Mouse (Mus musculus) stomach, postnatal 0 days (tissue): Measurements from ENCODE around the gene Agtpbp1. TPM values are rescaled to one million over a fixed set of nuclear protein-coding genes. Genes with fewer than 3 reads are reported as not detected.

Experiments used
- ATAC-seq: fragments of 200-750 bp; cut with Nextera tagmentation; 2 replicates; pipeline ENCODE4 v1.8.0; 2017; ENCODE audit not compliant: low FRiP score, low TSS enrichment
- DNase-seq: peaks from one replicate; pipeline ENCODE4 v3.0.0-alpha.2; 2016; ENCODE audit warnings: low spot score
- H3K27ac ChIP-seq: fragments of 300-500 bp; sonication (generic); replicated peaks from 2 replicates; pipeline ENCODE4 v1.5.1; 2014; ENCODE audit warnings: mild to moderate bottlenecking, control low read depth
- H3K27me3 ChIP-seq: fragments of 300-500 bp; sonication (generic); 2 replicates; pipeline ENCODE4 v1.6.1; 2014; ENCODE audit warnings: low read length; ENCODE audit not compliant: control insufficient read depth, insufficient read depth
- H3K36me3 ChIP-seq: fragments of 300-500 bp; sonication (generic); 2 replicates; pipeline ENCODE4 v1.6.1; 2014; ENCODE audit warnings: low read length, mixed read lengths; ENCODE audit not compliant: control insufficient read depth, insufficient read depth
- H3K4me1 ChIP-seq: fragments of 300-500 bp; sonication (generic); replicated peaks from 2 replicates; pipeline ENCODE4 v1.6.1; 2014; ENCODE audit warnings: antibody characterized with exemption; ENCODE audit not compliant: control insufficient read depth, insufficient read depth
- H3K4me2 ChIP-seq: fragments of 300-500 bp; sonication (generic); replicated peaks from 2 replicates; pipeline ENCODE4 v1.6.1; 2014; ENCODE audit warnings: low read depth, mild to moderate bottlenecking, control low read depth, moderate library complexity
- H3K4me3 ChIP-seq: fragments of 300-500 bp; sonication (generic); 2 replicates; pipeline ENCODE4 v1.5.1; 2014; ENCODE audit warnings: low read depth, low read length, control low read depth
- H3K9ac ChIP-seq: fragments of 300-500 bp; sonication (generic); 2 replicates; pipeline ENCODE4 v1.6.1; 2014; ENCODE audit warnings: mild to moderate bottlenecking, low read length, control low read depth, mixed read lengths
- H3K9me3 ChIP-seq: fragments of 300-500 bp; sonication (generic); 2 replicates; pipeline ENCODE4 v1.6.1; 2016; ENCODE audit warnings: low read length; ENCODE audit not compliant: control insufficient read depth
- CTCF ChIP-seq: IDR thresholded peaks from 2 replicates; pipeline ENCODE4 v1.5.1; 2016; ENCODE audit warnings: antibody characterized with exemption, low read depth, mild to moderate bottlenecking, moderate library complexity
- EP300 ChIP-seq: optimal IDR thresholded peaks from 2 replicates; pipeline ENCODE3; 2016; ENCODE audit warnings: antibody characterized with exemption
- WGBS: fragments of 180-500 bp; shearing (Covaris S2); extraction: QIAGEN DNeasy Blood & Tissue Kit; methylation state at CpG from one replicate; pipeline ENCODE4 v1.1.7; 2014; 5-methylcytosine and 5-hydroxymethylcytosine counted together
- polyA plus RNA-seq: library from polyadenylated mRNA; unstranded; fragments of >200 nt; fragmentation: Nextera tagmentation; extraction: Ambion mirVana; gene quantifications from 2 replicates; pipeline ENCODE4 v1.2.1, GENCODE M21; 2015

The Agtpbp1 gene
- 10.2 and 12.4 TPM in 2 replicates for polyA plus RNA-seq

DNA sequence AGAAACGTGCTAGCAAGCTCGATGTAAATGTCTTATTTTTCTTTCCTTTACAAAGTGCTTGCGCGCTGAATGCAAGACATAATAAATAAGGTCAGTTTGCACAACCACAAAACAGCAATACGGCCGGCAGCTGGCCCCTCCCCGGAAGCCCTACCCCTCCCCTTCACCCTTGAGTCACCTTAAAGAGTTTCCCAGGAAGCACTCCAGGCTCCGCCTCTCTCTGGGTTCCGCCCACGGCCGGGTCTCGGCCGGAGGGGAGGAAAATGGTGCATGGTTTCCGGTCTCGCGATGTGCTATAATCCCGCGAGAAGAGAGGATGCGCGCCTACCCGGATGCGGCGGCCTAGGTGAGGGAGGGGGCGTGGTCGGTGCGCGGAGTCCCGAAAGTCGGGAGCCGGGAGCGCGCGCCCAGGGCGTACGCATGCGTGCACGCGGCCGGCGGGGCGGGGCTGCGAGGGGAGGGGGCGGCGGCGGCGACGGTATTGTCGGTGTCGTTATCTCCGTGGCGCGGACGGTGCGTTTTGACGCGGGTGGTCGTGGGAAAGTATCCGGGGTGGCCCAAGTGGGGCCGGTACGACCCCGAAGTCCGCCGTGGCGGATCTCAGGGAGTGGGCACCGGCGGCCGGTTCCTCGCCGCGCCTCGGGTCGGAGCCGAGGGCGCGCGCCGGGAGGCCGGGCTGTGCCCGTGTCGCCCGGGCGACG, at the start of gene Agtpbp1, which contains the start of gene Naa35:
Agtpbp1 (minus strand) TSS at position 281 of the 701 bp plus-strand sequence.
Naa35 (plus strand) TSS at position 313 of the 701 bp plus-strand sequence.
- Histone ChIP-seq H3K27ac (peak within 1 kb of the TSS; percentile 87), H3K9ac (peak within 1 kb of the TSS; percentile 77), H3K4me3 (peak within 1 kb of the TSS; percentile 77), H3K27me3 (no peaks in the 10 kb centered on the region), H3K4me2 (peak within 1 kb of the TSS; percentile 96), H3K9me3 (no peaks in the 10 kb centered on the region), H3K4me1 (0 out of 2 replicates have a peak, but pooled peaks cover 2% of the 10 kb centered on the region), H3K36me3 (no peaks in the 10 kb centered on the region)
- DNase-seq (peak; percentile 99), ATAC-seq (peak; percentile 98)
- WGBS: under 1% methylated on average over 75 of the region's 83 CpGs
- no peak for TF ChIP-seq CTCF
- peak; percentile 99 for TF ChIP-seq EP300

DNA sequence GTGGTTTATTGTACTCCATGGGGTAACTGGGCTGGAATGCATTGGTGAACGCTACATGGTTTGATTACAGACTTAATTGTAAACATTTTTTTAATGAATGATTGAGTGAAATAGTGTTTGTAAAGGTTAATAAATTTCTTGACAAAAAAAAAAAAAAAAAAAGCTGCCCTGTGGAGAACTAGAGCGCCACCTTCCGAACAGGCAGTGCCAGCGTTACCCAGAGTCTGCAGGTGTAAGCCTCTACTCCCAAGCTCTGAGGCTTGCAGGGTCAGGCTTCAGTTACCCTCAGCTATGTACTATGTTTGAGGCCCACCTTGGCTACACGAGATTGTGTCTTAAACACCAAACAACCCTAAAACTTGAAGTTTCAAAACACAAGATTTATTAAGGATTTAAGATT, 49.6 kb upstream of the Agtpbp1 start:
- WGBS: 64% methylated on average over 5 of the region's 5 CpGs

DNA sequence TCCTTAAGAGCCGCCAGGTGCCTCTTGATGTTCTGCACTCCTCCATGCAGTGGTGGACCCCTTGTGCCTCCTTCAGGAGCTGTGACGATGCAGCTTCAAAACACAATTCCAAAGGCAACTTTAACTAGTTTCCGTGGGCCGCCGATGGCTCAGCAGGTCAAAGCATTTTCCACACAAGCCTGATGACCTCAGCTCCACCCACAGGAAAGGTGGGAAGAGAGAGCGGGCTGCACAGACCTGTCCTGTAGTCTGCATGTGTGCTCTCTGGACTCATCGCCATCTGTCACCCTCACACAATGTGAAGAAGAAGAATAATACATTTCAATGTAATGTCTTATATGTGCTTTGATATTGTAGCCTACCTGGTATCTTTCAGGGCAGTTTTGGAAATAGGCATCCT, 41.7 kb upstream of the Agtpbp1 start:
- WGBS: 88% methylated on average over 7 of the region's 7 CpGs
- Histone ChIP-seq H3K27me3 (no peaks in the 10 kb centered on the region), H3K9ac (no peak overlapping the region), H3K4me2 (no peak overlapping the region), H3K4me1 (no peaks in the 10 kb centered on the region), H3K4me3 (no peak overlapping the region), H3K9me3 (no peaks in the 10 kb centered on the region), H3K36me3 (peaks cover 21% of the 10 kb centered on the region), H3K27ac (no peak overlapping the region)
- TF ChIP-seq EP300: no peak
- TF ChIP-seq CTCF: no peak
- ATAC-seq (no peak), DNase-seq (no peak)

More for the DNA sequence above, 49.6 kb upstream of the Agtpbp1 start:
- no peak overlapping the region for H3K9ac ChIP-seq
- no peak overlapping the region for H3K4me2 ChIP-seq
- no peak for DNase-seq
- H3K9me3 ChIP-seq: no peaks in the 10 kb centered on the region
- H3K4me1 ChIP-seq: no peaks in the 10 kb centered on the region
- H3K4me3 ChIP-seq: no peak overlapping the region
- no peaks in the 10 kb centered on the region for H3K27me3 ChIP-seq
- H3K27ac ChIP-seq: no peak overlapping the region
- peaks cover 30% of the 10 kb centered on the region for H3K36me3 ChIP-seq
- ATAC-seq: no peak
- no peak for TF ChIP-seq EP300
- TF ChIP-seq CTCF: peak; percentile 47

DNA sequence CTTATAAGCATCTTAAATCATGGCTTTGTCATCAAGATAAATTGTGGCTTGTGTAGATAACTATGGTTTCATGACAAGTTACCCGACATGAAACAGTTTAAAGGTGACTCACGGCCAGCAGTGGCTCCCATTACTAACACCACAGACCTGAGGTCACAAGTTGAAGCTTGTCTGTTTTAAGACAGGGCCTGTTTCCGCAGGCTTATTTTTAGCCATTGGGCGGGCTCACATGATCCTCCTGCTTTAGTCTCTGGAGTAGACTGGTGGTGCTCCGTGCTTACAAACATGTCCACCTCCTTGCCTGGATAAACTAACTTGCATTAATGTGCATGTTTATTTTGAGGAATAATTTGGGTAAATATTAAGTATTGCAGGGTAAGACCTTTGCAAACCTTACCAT, 39.9 kb upstream of the Agtpbp1 start:
- Histone ChIP-seq H3K9me3 (no peaks in the 10 kb centered on the region), H3K4me2 (no peak overlapping the region), H3K4me1 (no peaks in the 10 kb centered on the region), H3K4me3 (no peak overlapping the region), H3K36me3 (peaks cover 23% of the 10 kb centered on the region), H3K27me3 (no peaks in the 10 kb centered on the region), H3K27ac (no peak overlapping the region), H3K9ac (no peak overlapping the region)
- 50% methylated on average over 5 of the region's 5 CpGs for WGBS
- no peak for TF ChIP-seq CTCF
- TF ChIP-seq EP300: no peak
- no peak for DNase-seq
- peak; percentile 32; the same call in 1 of the 2 replicates for ATAC-seq

DNA sequence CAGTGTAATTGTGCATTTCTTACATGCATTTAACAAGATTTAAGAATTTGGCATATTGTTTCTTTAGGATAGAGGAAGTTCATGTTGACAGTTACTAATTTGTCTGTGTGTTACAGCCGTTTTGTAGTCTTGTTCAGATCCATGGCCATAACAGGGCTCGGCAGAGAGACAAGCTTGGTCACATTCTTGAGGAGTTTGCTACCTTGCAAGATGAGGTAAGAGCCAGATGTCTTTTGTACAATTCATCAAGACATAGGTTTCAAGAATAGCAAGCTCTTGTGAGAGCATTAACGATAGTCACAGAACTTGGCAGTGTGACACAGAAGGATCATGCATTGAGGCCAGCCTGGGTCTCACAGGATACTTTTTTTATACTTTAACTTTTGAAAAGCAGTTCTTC, 39.4 kb upstream of the Agtpbp1 start:
- H3K4me1 ChIP-seq: no peaks in the 10 kb centered on the region
- no peaks in the 10 kb centered on the region for H3K9me3 ChIP-seq
- no peak for ATAC-seq
- TF ChIP-seq EP300: peak; percentile 85
- TF ChIP-seq CTCF: no peak
- H3K4me3 ChIP-seq: no peak overlapping the region
- 45% methylated on average over 3 of the region's 3 CpGs for WGBS
- no peak overlapping the region for H3K4me2 ChIP-seq
- no peaks in the 10 kb centered on the region for H3K27me3 ChIP-seq
- peaks cover 23% of the 10 kb centered on the region for H3K36me3 ChIP-seq
- H3K9ac ChIP-seq: no peak overlapping the region
- H3K27ac ChIP-seq: no peak overlapping the region
- no peak for DNase-seq

DNA sequence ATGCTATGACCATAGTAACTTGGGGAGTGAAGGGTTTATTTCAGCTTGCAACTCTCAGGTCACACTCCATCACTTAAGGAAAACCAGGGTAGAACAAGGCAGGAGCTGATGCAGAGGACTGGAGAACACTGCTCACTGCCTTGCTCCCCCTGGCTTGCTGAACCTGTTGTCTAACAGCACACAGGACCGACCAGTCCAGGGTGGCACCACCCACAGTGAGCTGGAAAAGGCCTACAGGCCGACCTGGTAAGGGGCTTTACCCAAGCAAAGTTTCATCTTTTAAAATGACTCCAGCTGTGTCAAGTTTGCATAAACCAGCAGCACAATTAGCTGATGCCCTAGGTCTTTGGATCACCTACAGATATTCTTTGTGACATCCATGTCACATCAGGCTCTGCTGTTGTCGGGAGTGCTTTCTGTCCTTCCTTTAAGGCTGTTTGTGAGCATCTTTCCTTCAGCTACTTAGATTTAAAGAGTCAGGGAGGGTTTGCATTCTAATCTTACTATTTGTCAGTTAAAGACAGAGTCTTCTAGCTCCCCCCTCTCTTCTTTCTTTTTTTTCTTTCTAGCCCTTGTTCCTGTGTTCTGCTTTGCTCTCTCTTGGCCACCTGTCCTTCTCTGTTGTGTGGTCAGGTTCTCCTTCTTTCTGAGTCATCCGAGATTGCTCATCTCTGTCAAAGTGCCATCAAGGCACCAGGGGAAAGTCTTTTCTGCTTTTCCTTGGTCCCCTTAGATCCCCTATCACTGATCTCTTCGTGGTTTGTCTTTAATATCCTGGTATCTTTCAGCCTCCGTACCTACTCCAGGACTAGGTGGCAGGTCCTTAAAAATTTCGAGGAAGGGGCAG, 36.8 kb upstream of the Agtpbp1 start:
- no peaks in the 10 kb centered on the region for H3K27me3 ChIP-seq
- WGBS: 81% methylated on average over 7 of the region's 7 CpGs
- H3K4me3 ChIP-seq: no peak overlapping the region
- no peak for ATAC-seq
- no peaks in the 10 kb centered on the region for H3K9me3 ChIP-seq
- TF ChIP-seq EP300 (no peak), CTCF (no peak)
- no peak overlapping the region for H3K27ac ChIP-seq
- H3K4me1 ChIP-seq: no peaks in the 10 kb centered on the region
- H3K36me3 ChIP-seq: peaks cover 25% of the 10 kb centered on the region
- DNase-seq: no peak
- no peak overlapping the region for H3K4me2 ChIP-seq
- H3K9ac ChIP-seq: no peak overlapping the region
